Mouse (Mus musculus): Measurements from ENCODE around the gene Ints5. TPM values are rescaled to one million over a fixed set of nuclear protein-coding genes. Genes with fewer than 3 reads are reported as not detected.

Ints5 gene
- polyA plus RNA-seq, 1 experiment from 2014 or later: 21.2 TPM

DNA sequence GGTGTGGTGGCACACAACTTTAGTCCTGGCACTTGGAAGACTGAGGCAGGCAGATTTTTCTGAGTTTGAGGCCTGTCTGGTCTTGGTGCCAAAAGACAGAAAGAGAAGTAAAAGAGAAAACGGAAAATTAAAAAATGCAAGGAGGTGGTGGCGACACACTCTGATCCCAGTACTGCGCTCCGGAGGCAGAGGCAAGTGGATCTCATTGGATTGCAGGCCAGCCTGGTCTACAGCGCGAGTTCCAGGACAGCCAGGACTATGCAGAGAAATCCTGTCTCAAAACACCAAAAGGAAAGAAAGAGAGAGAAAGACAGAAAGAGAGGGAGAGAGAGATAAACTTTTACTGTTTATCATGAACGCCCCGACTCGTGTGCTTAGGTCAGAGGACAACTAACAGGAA, 22.0 kb upstream of the Ints5 start:
- Histone ChIP-seq H3K27ac (peak overlapping the region; percentile 66), H3K9me3 (replicated peaks) (no peaks in the 10 kb centered on the region), H3K27me3 (no peaks in the 10 kb centered on the region), H3K4me1 (replicated peaks) (peaks cover 9% of the 10 kb centered on the region), H3K4me3 (peak overlapping the region; percentile 83), H3K36me3 (peaks cover 28% of the 10 kb centered on the region), H3K9ac (peak overlapping the region; percentile 96), H3K4me2 (peak overlapping the region; percentile 87)
- no peak for ATAC-seq (replicated peaks; ENCODE audit: insufficient number of reproducible peaks, insufficient read depth, low FRiP score, low read depth)
- 42% methylated on average over 9 of the region's 9 CpGs for WGBS

DNA sequence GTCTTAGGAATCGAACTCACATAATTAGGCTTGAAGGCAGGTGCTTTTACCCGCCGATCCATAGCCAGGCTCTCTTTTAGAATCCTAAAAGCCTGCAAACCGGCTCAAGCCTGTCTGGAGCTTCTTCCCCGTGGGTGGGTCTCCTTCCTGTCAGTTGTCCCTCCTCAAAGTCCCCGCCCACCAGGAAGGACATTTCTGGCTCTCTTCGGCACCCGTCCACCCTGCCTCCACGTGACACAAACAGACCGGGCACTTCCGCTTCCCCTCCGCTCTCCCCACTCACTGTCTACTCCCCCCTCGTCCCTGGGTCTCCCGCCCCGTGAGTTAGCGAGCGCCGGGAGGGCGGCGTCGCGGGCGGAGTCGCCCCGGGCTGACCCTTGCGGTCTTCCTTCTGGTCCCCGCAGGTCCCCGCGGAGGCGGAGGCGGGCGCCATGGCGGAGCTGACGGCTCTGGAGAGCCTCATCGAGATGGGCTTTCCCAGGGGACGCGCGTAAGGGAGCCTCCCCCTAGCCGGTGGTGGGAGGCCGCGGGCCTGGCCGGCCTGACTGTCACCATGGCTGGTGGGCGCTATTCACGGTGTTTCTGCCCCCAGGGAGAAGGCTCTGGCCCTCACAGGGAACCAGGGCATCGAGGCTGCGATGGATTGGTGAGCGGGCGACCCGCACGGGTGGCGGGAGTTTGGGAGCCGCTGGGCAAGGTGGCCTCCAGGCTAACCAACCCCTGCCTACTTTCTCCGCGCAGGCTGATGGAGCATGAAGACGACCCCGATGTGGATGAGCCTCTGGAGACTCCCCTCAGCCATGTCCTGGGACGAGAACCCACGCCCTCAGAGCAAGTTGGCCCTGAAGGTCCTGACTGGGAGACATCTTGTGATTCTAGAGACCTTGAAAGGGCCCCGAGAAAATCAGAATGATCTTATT, 21.3 kb upstream of the Ints5 start, which contains the start of gene Ubxn1:
Ubxn1 (plus strand) TSS at position 230 of the 920 bp plus-strand sequence.
- Histone ChIP-seq H3K27ac (peak within 1 kb of the TSS; percentile 80), H3K4me2 (peak within 1 kb of the TSS; percentile 87), H3K4me1 (replicated peaks) (peaks cover 9% of the 10 kb centered on the region), H3K9me3 (replicated peaks) (no peaks in the 10 kb centered on the region), H3K36me3 (peaks cover 33% of the 10 kb centered on the region), H3K4me3 (peak within 1 kb of the TSS; percentile 83), H3K9ac (peak within 1 kb of the TSS; percentile 96), H3K27me3 (no peaks in the 10 kb centered on the region)
- ATAC-seq (replicated peaks; ENCODE audit: insufficient number of reproducible peaks, insufficient read depth, low FRiP score, low read depth): peak; percentile 96
- under 1% methylated on average over 57 of the region's 59 CpGs for WGBS

DNA sequence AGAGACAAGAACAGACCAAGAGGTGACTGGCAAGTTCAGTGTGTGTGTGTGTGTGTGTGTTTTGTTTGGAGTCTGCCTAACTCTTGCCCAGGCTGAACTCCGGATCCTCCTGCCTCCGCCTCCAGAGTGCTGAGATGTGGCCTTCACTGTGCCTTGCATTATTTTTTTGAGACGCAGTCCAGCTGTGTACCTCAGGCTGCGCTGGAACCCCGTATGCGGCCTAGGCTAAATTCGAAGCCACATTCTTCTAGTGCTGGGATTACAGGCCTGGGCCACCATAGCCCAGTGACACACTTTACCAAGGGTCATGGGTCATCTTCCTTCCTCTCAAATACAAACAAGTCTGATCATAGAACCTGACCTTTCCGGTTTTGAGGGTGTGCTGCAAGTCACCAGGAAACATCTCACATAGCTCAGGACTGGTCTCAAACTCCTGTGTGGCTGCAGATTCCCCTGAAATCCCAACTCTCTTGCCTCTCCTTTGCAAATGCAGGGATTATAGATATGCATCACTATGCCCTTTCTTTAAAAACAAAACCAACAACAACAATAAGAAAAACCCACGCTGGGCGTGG, 20.5 kb upstream of the Ints5 start:
- H3K36me3 ChIP-seq: peaks cover 38% of the 10 kb centered on the region
- peak overlapping the region; percentile 96 for H3K9ac ChIP-seq
- no peak for ATAC-seq (replicated peaks; ENCODE audit: insufficient number of reproducible peaks, insufficient read depth, low FRiP score, low read depth)
- H3K27ac ChIP-seq: peak overlapping the region; percentile 80
- peak overlapping the region; percentile 83 for H3K4me3 ChIP-seq
- WGBS: 67% methylated on average over 10 of the region's 10 CpGs
- no peaks in the 10 kb centered on the region for H3K27me3 ChIP-seq
- H3K4me2 ChIP-seq: peak overlapping the region; percentile 87
- no peaks in the 10 kb centered on the region for H3K9me3 ChIP-seq (replicated peaks)
- peaks cover 9% of the 10 kb centered on the region for H3K4me1 ChIP-seq (replicated peaks)

DNA sequence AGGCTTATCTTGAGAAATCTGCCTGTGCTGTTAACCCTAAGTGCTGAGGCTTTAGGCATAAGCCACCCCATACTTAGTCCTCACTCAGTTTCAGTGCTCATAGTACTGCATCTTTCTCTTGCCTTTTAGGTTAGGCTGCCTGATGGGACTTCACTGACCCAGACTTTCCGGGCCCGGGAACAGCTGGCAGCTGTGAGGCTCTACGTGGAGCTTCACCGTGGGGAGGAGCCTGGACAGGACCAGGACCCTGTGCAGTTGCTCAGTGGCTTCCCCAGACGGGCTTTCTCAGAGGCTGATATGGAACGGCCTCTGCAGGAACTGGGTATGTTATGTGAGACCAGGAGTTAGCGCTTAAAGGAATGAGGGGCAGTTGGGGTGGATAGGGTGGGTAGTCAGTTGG, 17.8 kb upstream of the Ints5 start:
- Histone ChIP-seq H3K36me3 (peaks cover 41% of the 10 kb centered on the region), H3K4me3 (no peak overlapping the region), H3K27me3 (no peaks in the 10 kb centered on the region), H3K9me3 (replicated peaks) (no peaks in the 10 kb centered on the region), H3K9ac (no peak overlapping the region), H3K4me1 (replicated peaks) (peaks cover 19% of the 10 kb centered on the region), H3K4me2 (no peak overlapping the region), H3K27ac (no peak overlapping the region)
- ATAC-seq (replicated peaks; ENCODE audit: insufficient number of reproducible peaks, insufficient read depth, low FRiP score, low read depth): no peak
- 88% methylated on average over 7 of the region's 7 CpGs for WGBS

DNA sequence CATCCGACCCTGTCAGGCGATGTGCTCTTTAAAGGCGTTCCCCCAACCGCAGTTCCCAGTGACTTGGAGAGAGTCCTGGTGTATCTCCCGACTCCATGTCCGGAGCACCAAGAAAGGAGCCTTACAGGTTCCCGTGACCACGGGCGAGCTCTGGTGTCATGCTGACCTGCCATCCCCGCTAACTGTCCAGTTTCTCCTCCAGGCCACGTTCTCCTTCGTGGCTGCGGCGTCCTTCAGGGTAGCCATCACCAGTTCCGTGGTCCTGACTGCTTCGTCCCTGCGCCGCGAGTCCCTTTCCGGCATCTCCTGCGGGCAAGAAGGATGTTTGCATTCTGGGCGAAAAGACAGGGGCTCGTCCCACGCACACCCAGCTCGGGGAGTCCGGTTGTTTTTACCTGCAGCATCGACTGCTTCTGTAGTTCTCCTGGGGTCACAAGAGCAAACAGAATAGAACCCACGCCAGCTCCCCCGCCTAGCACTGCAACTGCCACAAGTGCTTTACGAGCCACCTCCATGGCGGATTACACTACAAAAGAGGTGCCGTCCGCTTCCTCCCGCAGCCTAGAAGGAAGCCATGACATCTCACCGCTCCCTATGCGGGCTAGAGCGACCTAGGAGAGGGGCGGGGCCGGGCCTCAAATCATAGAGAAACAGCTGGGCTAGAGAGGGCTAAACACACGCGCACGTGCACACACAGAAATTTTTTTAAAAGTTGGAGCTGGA, 12.3 kb upstream of the Ints5 start, which contains the start of gene Uqcc3:
Uqcc3 (minus strand) TSS at position 613 of the 723 bp plus-strand sequence.
- H3K27ac ChIP-seq: peak within 1 kb of the TSS; percentile 89
- peak within 1 kb of the TSS; percentile 79 for H3K4me3 ChIP-seq
- H3K4me2 ChIP-seq: peak within 1 kb of the TSS; percentile 84
- no peaks in the 10 kb centered on the region for H3K27me3 ChIP-seq
- under 1% methylated on average over 42 of the region's 42 CpGs for WGBS
- peak; percentile 94 for ATAC-seq (replicated peaks; ENCODE audit: insufficient number of reproducible peaks, insufficient read depth, low FRiP score, low read depth)
- peak within 1 kb of the TSS; percentile 75 for H3K9ac ChIP-seq
- H3K9me3 ChIP-seq (replicated peaks): no peaks in the 10 kb centered on the region
- peaks cover 17% of the 10 kb centered on the region for H3K36me3 ChIP-seq
- H3K4me1 ChIP-seq (replicated peaks): peaks cover 15% of the 10 kb centered on the region

DNA sequence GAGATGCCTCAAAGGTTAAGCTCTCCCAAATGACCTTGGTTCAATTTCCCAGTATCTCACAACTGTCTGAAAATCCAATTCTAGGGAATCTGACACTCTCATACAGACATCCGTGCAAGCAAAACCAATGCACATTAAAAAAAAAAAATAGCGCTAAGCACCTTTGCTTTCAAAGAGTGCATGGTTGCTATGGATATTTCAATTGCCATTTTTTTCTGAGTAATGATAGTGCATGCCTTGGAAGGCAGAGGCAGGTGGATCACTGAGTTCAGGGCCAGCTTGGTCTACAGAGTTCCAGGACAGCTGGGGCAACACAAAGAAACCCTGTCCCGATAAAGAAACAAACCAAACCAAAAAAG, 11.8 kb upstream of the Ints5 start:
- Histone ChIP-seq H3K4me1 (replicated peaks) (peaks cover 15% of the 10 kb centered on the region), H3K9ac (peak overlapping the region; percentile 75), H3K4me2 (peak overlapping the region; percentile 84), H3K4me3 (peak overlapping the region; percentile 79), H3K27me3 (no peaks in the 10 kb centered on the region), H3K36me3 (peaks cover 11% of the 10 kb centered on the region; the same call in 1 of the 2 replicates), H3K9me3 (replicated peaks) (no peaks in the 10 kb centered on the region), H3K27ac (peak overlapping the region; percentile 89)
- 9% methylated on average over 3 of the region's 3 CpGs for WGBS
- ATAC-seq (replicated peaks; ENCODE audit: insufficient number of reproducible peaks, insufficient read depth, low FRiP score, low read depth): no peak

DNA sequence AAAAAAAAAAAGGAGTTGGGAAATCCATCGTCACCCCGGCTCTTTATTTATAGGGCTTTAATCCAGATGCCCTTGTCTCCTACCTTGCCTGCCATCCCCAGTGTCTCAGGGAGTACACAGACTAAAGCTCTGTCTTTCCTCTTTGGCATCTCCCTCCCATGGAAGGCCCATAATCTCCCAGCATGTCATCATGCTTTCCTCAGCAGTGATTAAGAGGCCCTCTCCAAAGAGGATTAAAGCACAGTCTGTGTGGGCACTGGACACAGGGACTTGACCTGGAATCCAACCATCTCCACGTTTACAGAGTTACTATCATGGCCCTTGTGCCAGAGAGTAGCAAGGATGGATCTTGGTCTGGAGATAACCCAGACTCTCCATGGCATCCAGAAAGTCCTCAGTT, 9.2 kb upstream of the Ints5 start, which contains the start of the genes Lbhd1 and Gm49403:
Lbhd1 (plus strand) TSS at position 117 of the 400 bp plus-strand sequence.
Gm49403 (plus strand) TSS at position 315 of the 400 bp plus-strand sequence.
- H3K4me1 ChIP-seq (replicated peaks): peaks cover 22% of the 10 kb centered on the region
- ATAC-seq (replicated peaks; ENCODE audit: insufficient number of reproducible peaks, insufficient read depth, low FRiP score, low read depth): no peak
- WGBS: 61% methylated on average over 3 of the region's 3 CpGs
- no peaks in the 10 kb centered on the region for H3K27me3 ChIP-seq
- no peaks in the 10 kb centered on the region for H3K9me3 ChIP-seq (replicated peaks)
- no peak within 1 kb of the TSS for H3K9ac ChIP-seq
- H3K36me3 ChIP-seq: no peaks in the 10 kb centered on the region
- H3K4me2 ChIP-seq: no peak within 1 kb of the TSS
- no peak within 1 kb of the TSS for H3K27ac ChIP-seq
- H3K4me3 ChIP-seq: no peak within 1 kb of the TSS

DNA sequence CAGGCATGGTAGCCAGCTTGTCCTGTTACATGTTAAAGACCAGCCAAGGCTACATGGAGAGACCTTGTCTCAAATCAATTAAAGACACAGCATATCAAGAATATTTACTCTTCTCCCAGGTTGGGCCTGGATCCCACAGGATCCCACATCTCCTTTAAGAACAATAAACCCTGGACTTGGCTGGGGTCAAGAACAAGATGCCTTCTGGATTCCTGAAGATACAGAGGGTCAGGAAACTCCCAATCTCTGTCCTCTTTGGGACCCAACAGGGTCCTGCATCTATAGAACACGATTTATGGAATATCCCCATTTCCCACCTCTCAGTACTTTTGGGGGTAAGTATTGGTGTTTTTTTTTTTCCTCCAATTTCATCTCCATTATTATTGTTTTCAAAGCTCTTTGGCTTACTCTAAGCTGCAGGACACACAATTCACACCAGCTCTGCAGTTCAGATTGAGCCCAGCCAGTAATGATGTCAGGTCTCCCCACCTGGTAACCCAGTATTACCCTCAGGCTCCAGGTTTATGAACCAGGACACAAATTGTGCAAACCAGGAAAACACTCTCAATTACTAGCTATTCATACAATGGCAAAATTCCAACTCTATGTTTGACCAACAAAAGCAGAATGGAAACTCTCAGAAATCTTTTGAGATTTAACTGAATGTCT, 5.8 kb upstream of the Ints5 start:
- 45% methylated on average over 1 of the region's 1 CpGs for WGBS

DNA sequence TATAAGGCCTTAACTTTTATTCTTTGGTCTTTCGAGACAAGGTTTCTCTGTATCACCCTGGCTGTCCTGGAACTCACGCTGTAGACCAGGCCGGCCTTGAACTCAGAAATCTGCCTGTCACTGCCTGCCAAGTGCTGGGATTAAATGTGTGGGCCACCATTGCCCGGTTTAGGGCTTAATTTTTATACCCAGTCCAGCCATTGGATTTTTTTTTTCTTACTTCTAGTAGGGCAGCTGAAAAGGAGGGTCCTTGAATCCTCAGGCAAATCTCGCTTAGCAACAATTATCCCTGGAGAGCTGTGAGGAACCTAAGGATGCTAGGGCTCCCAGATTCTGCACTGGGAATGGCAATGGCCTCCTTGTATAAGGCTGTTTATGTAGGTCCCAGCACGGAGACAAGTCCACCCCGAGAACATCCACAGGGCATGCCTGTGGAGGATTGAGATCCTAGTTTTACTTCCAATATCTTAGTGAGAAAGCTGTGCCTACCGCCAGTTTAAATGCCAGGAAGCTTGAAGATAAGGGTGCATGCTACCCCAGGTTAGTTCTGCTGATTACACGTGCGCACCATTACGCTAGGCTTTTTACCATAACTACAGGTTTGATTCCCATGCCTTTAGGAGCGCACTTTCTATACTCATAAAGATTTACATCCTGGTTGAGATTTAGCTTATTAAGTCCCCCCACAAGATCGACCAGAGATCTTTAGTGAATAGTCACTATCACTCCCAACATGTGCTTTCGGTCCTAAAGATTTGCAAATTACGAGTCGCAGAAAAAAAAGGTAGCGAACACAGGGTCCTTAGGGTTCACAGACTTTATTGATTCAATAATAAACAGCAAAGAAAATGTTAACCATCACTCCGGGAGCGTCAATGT, 5.0 kb upstream of the Ints5 start:
- peaks cover 9% of the 10 kb centered on the region; the same call in 1 of the 2 replicates for H3K36me3 ChIP-seq
- peaks cover 7% of the 10 kb centered on the region for H3K4me1 ChIP-seq (replicated peaks)
- no peaks in the 10 kb centered on the region for H3K9me3 ChIP-seq (replicated peaks)
- H3K27ac ChIP-seq: peak overlapping the region; percentile 86
- ATAC-seq (replicated peaks; ENCODE audit: insufficient number of reproducible peaks, insufficient read depth, low FRiP score, low read depth): no peak
- H3K4me3 ChIP-seq: peak overlapping the region; percentile 84
- H3K9ac ChIP-seq: peak overlapping the region; percentile 86
- peak overlapping the region; percentile 81 for H3K4me2 ChIP-seq
- 16% methylated on average over 19 of the region's 19 CpGs for WGBS
- no peaks in the 10 kb centered on the region for H3K27me3 ChIP-seq

More for the DNA sequence above, 5.8 kb upstream of the Ints5 start:
- Histone ChIP-seq H3K9me3 (replicated peaks) (no peaks in the 10 kb centered on the region), H3K27ac (no peak overlapping the region), H3K9ac (no peak overlapping the region; the same call in 1 of the 2 replicates), H3K36me3 (peaks cover 9% of the 10 kb centered on the region; the same call in 1 of the 2 replicates), H3K4me1 (replicated peaks) (peaks cover 7% of the 10 kb centered on the region), H3K4me3 (no peak overlapping the region), H3K27me3 (no peaks in the 10 kb centered on the region), H3K4me2 (no peak overlapping the region)
- no peak for ATAC-seq (replicated peaks; ENCODE audit: insufficient number of reproducible peaks, insufficient read depth, low FRiP score, low read depth)
